Mouse (Mus musculus) T-cell, adult 2 months (primary cell): ENCODE measurements at regions not wholly inside any gene's neighbourhood (a gene's known extent, or its start where the extent isn't known, plus 50 kb on each side); places are given as distances from the start of the nearest gene placed in this dataset.

Experiments
- DNase-seq: peaks from one replicate; pipeline ENCODE4 v3.0.0; 2022; ENCODE audit warnings: low spot score

- DNase-seq = no peak
These were observed 69.8 kb upstream of the Nudt7 start for GRCm38 (mm10) chr8:114063566-114063965.

GRCm38 (mm10) chr8:114072330-114072729 is 61.0 kb upstream of the Nudt7 start:
- no peak for DNase-seq

GRCm38 (mm10) chr8:114074122-114074521 is 59.2 kb upstream of the Nudt7 start:
- peak; percentile 5 for DNase-seq

GRCm38 (mm10) chr8:114076701-114077100 is 56.7 kb upstream of the Nudt7 start:
- DNase-seq = no peak

- DNase-seq = peak; percentile 11
These were observed 52.2 kb upstream of the Nudt7 start for GRCm38 (mm10) chr8:114081049-114081756.

GRCm38 (mm10) chr8:114081757-114082059 is 51.6 kb upstream of the Nudt7 start:
- no peak for DNase-seq
